Mouse (Mus musculus): ENCODE data around the gene Tnip2.

GRCm38 (mm10) chr5:34547410-34547809 is 33.6 kb upstream of the Tnip2 start:
- TF ChIP-seq CTCF (IDR thresholded peaks at IDR 0.05; ENCODE audit: extremely low read depth, insufficient read depth, low read length) (peak; percentile 61), POLR2A (IDR thresholded peaks at IDR 0.05; ENCODE audit: extremely low read depth, insufficient read depth, low read length) (no peak)

Measured in cortical plate, adult 2 months (tissue).